Mouse (Mus musculus) midbrain, embryonic 16.5 days (tissue): Measurements from ENCODE around the gene Tesk1. TPM values are rescaled to one million over a fixed set of nuclear protein-coding genes. Genes with fewer than 3 reads are reported as not detected.

Experiments used
- ATAC-seq: fragments of 200-750 bp; cut with Nextera tagmentation; 2 replicates; pipeline ENCODE4 v1.8.0; 2017; ENCODE audit warnings: moderate TSS enrichment
- H3K27ac ChIP-seq: fragments of 300-500 bp; sonication (generic); 2 replicates; pipeline ENCODE4 v1.5.1; 2014; ENCODE audit warnings: mild to moderate bottlenecking, low read length, mixed read lengths
- H3K27me3 ChIP-seq: fragments of 300-500 bp; sonication (generic); 2 replicates; pipeline ENCODE4 v1.6.1; 2014; ENCODE audit warnings: low read depth, low read length, mixed read lengths; ENCODE audit not compliant: control insufficient read depth, insufficient read depth
- H3K36me3 ChIP-seq: fragments of 300-500 bp; sonication (generic); 2 replicates; pipeline ENCODE4 v1.6.1; 2014; ENCODE audit warnings: mild to moderate bottlenecking, low read length, moderate library complexity, mixed read lengths; ENCODE audit not compliant: control insufficient read depth, insufficient read depth
- H3K4me1 ChIP-seq: fragments of 300-500 bp; sonication (generic); 2 replicates; pipeline ENCODE4 v1.6.1; 2014; ENCODE audit warnings: mild to moderate bottlenecking, low read length, mixed read lengths; ENCODE audit not compliant: control insufficient read depth, insufficient read depth
- H3K4me2 ChIP-seq: fragments of 300-500 bp; sonication (generic); 2 replicates; pipeline ENCODE4 v1.6.1; 2014; ENCODE audit warnings: mild to moderate bottlenecking, low read length, mixed read lengths
- H3K4me3 ChIP-seq: fragments of 300-500 bp; sonication (generic); 2 replicates; pipeline ENCODE4 v1.5.1; 2014; ENCODE audit warnings: low read depth, mild to moderate bottlenecking, low read length, moderate library complexity, mixed read lengths
- H3K9ac ChIP-seq: fragments of 300-500 bp; sonication (generic); 2 replicates; pipeline ENCODE4 v1.6.1; 2014; ENCODE audit warnings: low read depth, low read length, mixed read lengths
- H3K9me3 ChIP-seq: fragments of 300-500 bp; sonication (generic); replicated peaks from 2 replicates; pipeline ENCODE4 v1.6.1; 2014; ENCODE audit warnings: mild to moderate bottlenecking, low read length, mixed read lengths; ENCODE audit not compliant: control insufficient read depth, poor library complexity, severe bottlenecking
- WGBS: fragments of 180-500 bp; shearing (Covaris S2); extraction: QIAGEN DNeasy Blood & Tissue Kit; methylation state at CpG from one replicate; pipeline ENCODE4 v1.1.7; 2014; 5-methylcytosine and 5-hydroxymethylcytosine counted together
- polyA plus RNA-seq: library from polyadenylated mRNA; unstranded; fragments of >200 nt; fragmentation: Nextera tagmentation; extraction: Ambion mirVana; gene quantifications from 2 replicates; pipeline ENCODE4 v1.2.1, GENCODE M21; 2015

Gene Tesk1
- polyA plus RNA-seq, 1 experiment from 2014 or later: 10.7 TPM

GRCm38 (mm10) chr4:43401486-43401885 lies 40.3 kb upstream of the Tesk1 start:
- Histone ChIP-seq H3K27ac (no peak overlapping the region), H3K4me1 (peaks cover 24% of the 10 kb centered on the region), H3K36me3 (no peaks in the 10 kb centered on the region), H3K4me3 (no peak overlapping the region), H3K4me2 (no peak overlapping the region), H3K9me3 (no peaks in the 10 kb centered on the region), H3K9ac (no peak overlapping the region), H3K27me3 (no peaks in the 10 kb centered on the region)
- WGBS: 85% methylated on average over 10 of the region's 10 CpGs
- ATAC-seq: no peak

GRCm38 (mm10) chr4:43402212-43402611 lies 39.5 kb upstream of the Tesk1 start:
- 90% methylated on average over 9 of the region's 9 CpGs for WGBS
- no peak for ATAC-seq

GRCm38 (mm10) chr4:43404697-43405096 lies 37.0 kb upstream of the Tesk1 start:
- no peak overlapping the region for H3K4me3 ChIP-seq
- H3K9me3 ChIP-seq: no peaks in the 10 kb centered on the region
- H3K27ac ChIP-seq: no peak overlapping the region
- H3K27me3 ChIP-seq: no peaks in the 10 kb centered on the region
- peaks cover 27% of the 10 kb centered on the region for H3K4me1 ChIP-seq
- WGBS: 89% methylated on average over 10 of the region's 10 CpGs
- ATAC-seq: no peak
- no peaks in the 10 kb centered on the region for H3K36me3 ChIP-seq
- no peak overlapping the region for H3K9ac ChIP-seq
- H3K4me2 ChIP-seq: no peak overlapping the region

More at GRCm38 (mm10) chr4:43402212-43402611, 39.5 kb upstream of the Tesk1 start:
- H3K9me3 ChIP-seq: no peaks in the 10 kb centered on the region
- no peaks in the 10 kb centered on the region for H3K27me3 ChIP-seq
- no peaks in the 10 kb centered on the region for H3K36me3 ChIP-seq
- no peak overlapping the region for H3K9ac ChIP-seq
- no peak overlapping the region for H3K4me2 ChIP-seq
- no peak overlapping the region for H3K27ac ChIP-seq
- H3K4me3 ChIP-seq: no peak overlapping the region
- peaks cover 24% of the 10 kb centered on the region for H3K4me1 ChIP-seq

- peak; percentile 97 for ATAC-seq
- 1% methylated on average over 27 of the region's 28 CpGs for WGBS
These were observed 35.4 kb upstream of the Tesk1 start for GRCm38 (mm10) chr4:43406162-43406971.

GRCm38 (mm10) chr4:43407071-43407920 lies 34.4 kb upstream of the Tesk1 start:
- no peaks in the 10 kb centered on the region for H3K27me3 ChIP-seq
- H3K9me3 ChIP-seq: no peaks in the 10 kb centered on the region
- 55% methylated on average over 12 of the region's 12 CpGs for WGBS
- H3K4me1 ChIP-seq: peaks cover 32% of the 10 kb centered on the region
- H3K36me3 ChIP-seq: no peaks in the 10 kb centered on the region
- peak overlapping the region; percentile 89 for H3K9ac ChIP-seq
- H3K27ac ChIP-seq: peak overlapping the region; percentile 98
- peak; percentile 52 for ATAC-seq
- peak overlapping the region; percentile 84 for H3K4me2 ChIP-seq
- peak overlapping the region; percentile 65 for H3K4me3 ChIP-seq

More at GRCm38 (mm10) chr4:43406162-43406971, 35.4 kb upstream of the Tesk1 start:
- peak overlapping the region; percentile 84 for H3K4me2 ChIP-seq
- peak overlapping the region; percentile 98 for H3K27ac ChIP-seq
- peak overlapping the region; percentile 65 for H3K4me3 ChIP-seq
- no peaks in the 10 kb centered on the region for H3K36me3 ChIP-seq
- H3K9me3 ChIP-seq: no peaks in the 10 kb centered on the region
- no peaks in the 10 kb centered on the region for H3K27me3 ChIP-seq
- H3K4me1 ChIP-seq: peaks cover 32% of the 10 kb centered on the region
- peak overlapping the region; percentile 89 for H3K9ac ChIP-seq

- H3K4me3 ChIP-seq: no peak overlapping the region
- ATAC-seq: no peak
- no peaks in the 10 kb centered on the region for H3K9me3 ChIP-seq
- H3K9ac ChIP-seq: no peak overlapping the region
- H3K27ac ChIP-seq: no peak overlapping the region
- 93% methylated on average over 14 of the region's 14 CpGs for WGBS
- no peaks in the 10 kb centered on the region for H3K27me3 ChIP-seq
- peaks cover 21% of the 10 kb centered on the region for H3K36me3 ChIP-seq
- H3K4me2 ChIP-seq: no peak overlapping the region
- peaks cover 7% of the 10 kb centered on the region; the same call in 1 of the 2 replicates for H3K4me1 ChIP-seq
These were observed 27.0 kb upstream of the Tesk1 start for GRCm38 (mm10) chr4:43414761-43415160.

GRCm38 (mm10) chr4:43415221-43416070 lies 26.3 kb upstream of the Tesk1 start:
- Histone ChIP-seq H3K4me1 (peaks cover 3% of the 10 kb centered on the region; the same call in 1 of the 2 replicates), H3K4me2 (no peak overlapping the region), H3K9me3 (no peaks in the 10 kb centered on the region), H3K27me3 (no peaks in the 10 kb centered on the region), H3K9ac (no peak overlapping the region), H3K4me3 (no peak overlapping the region), H3K36me3 (peaks cover 21% of the 10 kb centered on the region), H3K27ac (no peak overlapping the region)
- WGBS: 90% methylated on average over 29 of the region's 29 CpGs
- no peak for ATAC-seq

- Histone ChIP-seq H3K9me3 (no peaks in the 10 kb centered on the region), H3K27ac (no peak overlapping the region), H3K4me3 (no peak overlapping the region), H3K36me3 (peaks cover 21% of the 10 kb centered on the region), H3K9ac (no peak overlapping the region), H3K4me2 (no peak overlapping the region), H3K27me3 (no peaks in the 10 kb centered on the region), H3K4me1 (peaks cover 3% of the 10 kb centered on the region; the same call in 1 of the 2 replicates)
- WGBS: 94% methylated on average over 22 of the region's 22 CpGs
- ATAC-seq: no peak
These were observed 25.7 kb upstream of the Tesk1 start for GRCm38 (mm10) chr4:43416071-43416490.
